Mouse (Mus musculus): ENCODE measurements at regions not wholly inside any gene's neighbourhood (a gene's known extent, or its start where the extent isn't known, plus 50 kb on each side); places are given as distances from the start of the nearest gene placed in this dataset.

- TF ChIP-seq CTCF (IDR thresholded peaks at IDR 0.05; ENCODE audit: low read depth, low read length) (no peak), POLR2A (IDR thresholded peaks at IDR 0.05; ENCODE audit: extremely low read depth, insufficient read depth, low read length) (no peak)
Measured at GRCm38 (mm10) chr19:18353960-18354359, 277.7 kb downstream of the Ostf1 start.
